In genomic region chr11:60469039-60469438, GRCm38 (mm10) we compare ENCODE assay signal across 16 mouse cellular contexts.
"Had no signal": no experiment of that assay in that cellular context is flagged by ENCODE, and none has a peak within 500 bp of the region (broad histone marks: within the 10 kb centered on the region; RNA-seq: fewer than 3 reads in every experiment).

Gene Myo15 (plus strand): TSS chr11:60469339.

- H3K4me1 ChIP-seq: neural tube, embryonic 13.5 days; neural tube, embryonic 15.5 days; stomach, embryonic 15.5 days had no signal

- H3K27ac ChIP-seq: neural tube, embryonic 13.5 days; neural tube, embryonic 15.5 days; stomach, embryonic 15.5 days; stomach, postnatal 0 days had no signal

- H3K4me3 ChIP-seq: neural tube, embryonic 13.5 days; neural tube, embryonic 15.5 days; stomach, embryonic 15.5 days had no signal

- H3K27me3 ChIP-seq: neural tube, embryonic 13.5 days; neural tube, embryonic 15.5 days; stomach, embryonic 15.5 days had no signal

- H3K4me2 ChIP-seq: neural tube, embryonic 13.5 days; neural tube, embryonic 15.5 days; stomach, embryonic 15.5 days had no signal

- H3K9ac ChIP-seq: neural tube, embryonic 13.5 days; neural tube, embryonic 15.5 days; stomach, embryonic 15.5 days had no signal

- DNase-seq: retina, postnatal 1 day; right cerebral cortex, adult 18-20 months; right cerebral cortex, postnatal 14 days; right cerebral cortex, postnatal 25 days; right cerebral cortex, postnatal 4 days; spleen, adult 18-20 months; thymus, adult 18-20 months; thymus, adult 2 months; thymus, postnatal 14 days; thymus, postnatal 25 days; thymus, postnatal 36 days; thymus, postnatal 4 days had no signal

- H3K9me3 ChIP-seq: neural tube, embryonic 13.5 days; neural tube, embryonic 15.5 days; stomach, embryonic 15.5 days had no signal
